Mouse (Mus musculus) lung, postnatal 10 days (tissue): ENCODE data around the gene Ttll9.

ENCODE experiments used
- DNase-seq: peaks from one replicate; pipeline ENCODE4 v3.0.0; 2021

Ttll9 gene

DNA sequence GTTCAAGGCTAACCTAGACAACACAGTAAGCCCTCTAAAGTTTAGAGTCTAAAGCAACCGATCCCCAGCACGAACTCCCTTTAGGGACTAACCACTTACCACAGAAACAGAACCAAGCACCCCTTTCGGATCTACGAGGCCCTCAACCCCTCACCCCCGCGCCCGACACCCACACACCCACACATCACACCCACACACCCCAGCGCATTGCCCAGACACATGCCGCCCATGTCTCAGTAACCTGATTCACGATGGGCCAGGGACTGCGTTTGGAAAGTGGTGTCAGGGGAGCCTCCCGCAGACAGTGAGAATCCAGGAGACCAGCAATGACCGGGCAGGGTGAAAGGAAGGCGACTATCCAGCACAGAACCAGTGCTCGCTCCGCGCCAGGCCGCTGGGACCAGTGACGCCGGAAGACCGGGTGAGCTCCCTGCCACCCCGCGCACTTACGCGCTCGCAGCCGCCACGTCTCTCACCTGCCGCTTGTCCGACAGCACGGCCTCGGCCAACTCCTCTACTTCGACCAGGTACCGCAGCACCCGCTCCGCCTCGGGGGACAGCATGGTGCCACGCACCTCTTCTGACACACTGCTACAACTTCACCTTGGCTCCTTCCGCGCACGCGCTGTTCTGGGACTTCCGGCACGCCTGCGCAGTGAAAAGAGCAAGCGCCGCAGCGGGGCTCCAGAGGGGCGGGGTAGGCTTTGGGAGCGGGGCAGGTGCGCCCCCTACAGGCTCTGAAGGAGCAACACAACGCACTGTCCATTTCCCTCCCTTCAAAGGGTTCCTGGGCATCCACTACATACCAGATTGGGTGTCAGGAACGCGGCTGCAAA lies 52.7 kb downstream of the Ttll9 start, which contains the start of gene Pdrg1:
TSS of gene Pdrg1 (minus strand) at position 670 of the 836 bp plus-strand sequence.
- peak; percentile 95 for DNase-seq

DNA sequence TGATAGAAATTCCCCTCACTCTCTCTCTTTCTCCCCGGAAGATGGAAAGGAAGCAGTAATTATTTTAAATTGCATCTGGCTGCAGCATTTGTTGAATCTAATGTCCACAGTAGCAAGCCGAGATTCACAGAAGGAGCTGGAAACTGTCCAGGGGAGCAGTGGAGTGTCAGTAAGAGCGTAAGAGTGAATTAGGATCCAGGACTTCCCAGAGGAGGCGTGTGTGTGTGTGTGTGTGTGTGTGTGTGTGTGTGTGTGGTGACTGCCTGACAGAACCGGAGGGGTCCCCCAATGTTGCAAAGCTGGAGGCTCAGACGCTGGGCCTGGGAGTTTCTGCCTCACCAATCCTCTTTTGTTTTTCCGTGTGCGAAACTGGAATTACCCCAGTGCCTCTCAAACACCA lies 53.5 kb downstream of the Ttll9 start:
- peak; percentile 24 for DNase-seq

DNA sequence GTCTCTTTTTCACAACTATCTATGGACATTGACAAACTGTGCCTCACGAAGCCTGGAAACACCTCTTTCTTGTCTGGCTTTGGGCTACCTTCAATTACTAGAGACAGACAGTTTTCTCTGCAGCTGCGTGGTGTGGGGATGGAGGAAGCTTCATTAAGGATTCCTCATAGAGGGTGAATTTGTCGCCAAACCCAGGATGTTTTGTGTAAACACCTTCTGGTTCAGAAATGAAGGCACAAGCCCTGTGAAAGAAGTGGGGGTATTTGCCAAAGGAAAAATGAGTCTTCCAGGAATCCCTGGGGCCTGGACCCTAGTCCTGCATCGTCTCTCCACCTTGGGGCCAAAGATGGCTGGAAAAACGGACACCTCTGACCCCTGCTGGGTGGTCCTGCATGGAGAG lies 54.5 kb downstream of the Ttll9 start:
- no peak for DNase-seq

DNA sequence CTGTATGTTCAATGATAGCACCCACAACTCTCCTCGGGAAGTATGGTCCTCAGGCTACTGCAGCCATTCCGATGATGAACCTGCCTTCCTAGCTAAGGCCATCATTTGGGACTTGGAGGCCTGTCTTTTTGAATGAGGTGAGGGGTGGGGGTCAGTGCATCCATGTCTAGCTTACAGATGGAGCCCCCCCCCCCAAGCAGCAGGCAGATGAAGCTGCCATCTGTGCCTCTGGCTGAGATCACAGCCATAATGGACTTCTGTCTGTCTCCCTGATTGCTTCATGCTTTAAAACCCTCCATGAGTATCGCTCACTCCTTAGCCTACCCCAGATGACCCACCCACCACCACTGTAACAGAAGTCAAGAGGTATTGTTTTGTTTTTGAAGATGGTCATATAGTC lies 57.1 kb downstream of the Ttll9 start:
- DNase-seq = no peak

DNA sequence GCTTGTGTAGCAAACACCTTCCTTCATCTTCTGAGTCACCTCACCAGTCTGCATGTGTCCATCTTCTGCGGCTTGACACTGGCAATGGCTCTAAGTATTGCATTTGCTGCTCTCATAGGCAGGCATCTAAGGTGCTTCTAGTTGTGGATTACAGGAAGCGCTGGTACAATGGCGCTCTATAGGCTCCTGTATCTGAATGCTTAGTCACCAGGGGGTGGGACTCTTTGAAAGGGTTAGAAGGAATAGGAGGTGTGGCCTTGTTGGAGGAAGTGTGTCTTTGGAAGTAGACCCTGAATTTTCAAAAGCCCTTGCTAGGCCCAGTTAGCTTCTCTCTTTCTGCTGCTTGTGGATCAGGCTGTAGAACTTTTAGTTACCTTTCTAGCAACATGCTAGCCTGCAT lies 58.9 kb downstream of the Ttll9 start:
- DNase-seq = no peak

DNA sequence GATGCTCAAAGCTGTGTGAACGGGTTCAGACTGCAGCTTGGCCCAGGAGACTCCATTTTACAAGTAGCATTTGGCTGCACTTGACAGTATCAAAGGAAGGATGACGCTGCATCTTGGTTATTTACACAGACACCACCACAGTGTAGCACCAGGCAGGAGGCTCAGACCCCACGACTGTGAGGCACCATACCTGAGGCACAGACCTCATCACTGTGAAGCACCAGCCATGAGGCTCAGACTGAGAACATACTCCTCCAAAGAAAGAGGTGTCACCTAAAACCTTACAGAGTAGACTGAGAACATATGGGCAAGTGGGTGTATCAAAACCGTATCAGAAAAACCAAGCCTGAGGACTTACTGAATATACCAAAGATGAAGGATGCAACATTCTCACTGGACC lies 60.6 kb downstream of the Ttll9 start:
- no peak for DNase-seq

DNA sequence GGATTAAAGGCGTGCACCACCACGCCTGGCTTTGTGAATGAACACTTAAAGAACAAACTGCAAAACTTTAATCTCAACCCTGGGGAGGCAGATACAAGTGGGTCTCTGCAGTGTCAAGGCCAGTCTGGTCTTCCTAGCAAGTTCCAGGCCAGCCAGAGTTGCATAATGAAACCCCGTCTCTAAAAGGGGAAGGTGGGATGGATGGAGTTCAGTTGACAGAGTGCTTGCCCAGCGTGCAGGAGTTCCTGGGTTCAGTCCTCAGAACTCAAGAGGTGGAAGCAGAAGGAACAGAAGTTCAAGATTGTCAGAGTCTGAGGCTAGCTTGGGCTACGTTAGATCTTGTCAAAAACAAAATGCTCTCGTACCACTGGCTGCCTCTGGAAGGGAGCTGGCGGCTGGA lies 63.8 kb downstream of the Ttll9 start:
- no peak for DNase-seq

DNA sequence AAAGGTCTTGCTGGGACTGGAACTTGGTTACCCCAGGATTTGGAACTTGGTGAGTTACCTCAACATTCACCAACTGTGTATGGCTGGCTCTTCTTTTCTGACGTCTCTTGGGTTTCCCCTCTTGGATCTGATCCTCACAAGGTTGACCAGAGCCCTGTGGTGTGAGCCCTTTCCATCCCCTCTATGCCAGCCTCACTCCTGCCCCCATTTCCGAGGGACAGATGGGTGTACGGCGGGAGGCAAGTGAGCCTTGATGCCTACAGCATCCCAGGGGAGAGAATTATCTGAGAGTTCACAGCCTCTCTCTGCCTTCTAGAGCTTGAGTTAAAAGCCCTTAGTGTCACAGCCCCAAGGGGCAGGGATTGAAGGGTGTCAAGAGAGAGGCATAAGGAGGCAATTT lies 65.2 kb downstream of the Ttll9 start:
- no peak for DNase-seq

DNA sequence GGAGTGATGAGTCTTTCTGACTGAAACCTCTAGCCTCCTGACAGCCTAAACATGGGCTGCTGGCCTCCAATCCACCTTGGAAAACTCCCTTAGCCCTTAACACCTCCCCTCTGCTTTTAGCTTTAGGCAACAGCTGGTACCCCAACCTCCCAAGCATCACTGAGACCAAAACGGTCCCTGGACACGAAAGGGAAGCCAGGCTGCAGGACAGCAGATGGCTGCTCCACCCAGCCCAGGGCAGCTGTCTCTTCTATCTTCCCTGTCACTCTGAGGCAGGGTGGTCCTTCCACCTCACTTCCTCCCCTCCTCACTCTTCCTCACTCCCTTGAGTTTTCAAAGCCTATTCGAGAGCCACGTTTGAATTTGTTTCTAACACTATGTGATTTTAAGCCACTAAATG lies 68.1 kb downstream of the Ttll9 start:
- DNase-seq = no peak

DNA sequence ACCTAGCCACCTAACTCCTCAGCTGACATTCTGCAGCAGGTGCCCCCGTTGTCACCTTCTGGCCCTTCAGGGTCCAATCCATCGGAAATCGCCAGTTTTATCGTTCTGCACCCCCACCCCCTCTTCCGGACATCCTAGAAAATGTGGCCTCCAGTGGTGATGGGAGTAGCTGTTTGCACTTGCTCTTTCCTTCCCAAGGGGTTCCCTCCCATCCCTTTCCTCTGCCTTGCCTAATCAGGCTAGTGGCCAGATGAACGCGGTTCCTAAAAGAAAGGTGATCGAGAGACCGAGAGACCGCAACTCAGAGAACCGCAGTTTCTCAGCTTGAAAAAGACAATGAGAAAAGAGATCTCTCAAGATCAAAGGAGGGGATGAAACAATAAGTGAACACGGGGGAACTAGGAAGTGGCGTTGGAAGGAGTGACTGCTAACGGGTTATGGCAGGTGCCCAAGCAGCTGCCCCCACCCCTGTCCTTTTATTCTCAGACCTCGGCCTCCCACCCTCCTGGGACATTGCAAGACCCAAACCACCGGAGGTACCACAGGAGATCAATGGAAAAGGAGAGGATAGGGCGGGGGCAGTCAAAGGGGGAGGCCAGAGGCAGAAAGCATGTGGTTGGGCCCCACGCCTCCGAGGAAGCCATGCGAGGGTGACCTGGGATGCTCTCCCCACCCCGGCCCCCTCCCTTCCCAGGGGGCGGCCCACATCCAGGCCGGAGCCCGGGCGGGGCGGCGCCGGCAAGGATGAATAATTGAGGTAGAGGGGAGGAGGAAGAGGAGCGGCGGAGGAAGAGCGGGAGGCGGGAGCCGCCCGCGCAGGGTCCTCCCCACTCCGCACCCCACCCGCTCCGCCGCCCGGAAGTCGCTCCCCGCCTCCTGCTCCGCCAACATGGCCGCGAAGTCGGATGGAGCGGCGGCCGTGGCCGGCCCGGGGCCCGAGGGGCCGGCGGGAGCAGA lies 69.1 kb downstream of the Ttll9 start, which contains the start of gene Xkr7:
TSS of gene Xkr7 (plus strand) at position 727 of the 957 bp plus-strand sequence.
- no peak for DNase-seq

DNA sequence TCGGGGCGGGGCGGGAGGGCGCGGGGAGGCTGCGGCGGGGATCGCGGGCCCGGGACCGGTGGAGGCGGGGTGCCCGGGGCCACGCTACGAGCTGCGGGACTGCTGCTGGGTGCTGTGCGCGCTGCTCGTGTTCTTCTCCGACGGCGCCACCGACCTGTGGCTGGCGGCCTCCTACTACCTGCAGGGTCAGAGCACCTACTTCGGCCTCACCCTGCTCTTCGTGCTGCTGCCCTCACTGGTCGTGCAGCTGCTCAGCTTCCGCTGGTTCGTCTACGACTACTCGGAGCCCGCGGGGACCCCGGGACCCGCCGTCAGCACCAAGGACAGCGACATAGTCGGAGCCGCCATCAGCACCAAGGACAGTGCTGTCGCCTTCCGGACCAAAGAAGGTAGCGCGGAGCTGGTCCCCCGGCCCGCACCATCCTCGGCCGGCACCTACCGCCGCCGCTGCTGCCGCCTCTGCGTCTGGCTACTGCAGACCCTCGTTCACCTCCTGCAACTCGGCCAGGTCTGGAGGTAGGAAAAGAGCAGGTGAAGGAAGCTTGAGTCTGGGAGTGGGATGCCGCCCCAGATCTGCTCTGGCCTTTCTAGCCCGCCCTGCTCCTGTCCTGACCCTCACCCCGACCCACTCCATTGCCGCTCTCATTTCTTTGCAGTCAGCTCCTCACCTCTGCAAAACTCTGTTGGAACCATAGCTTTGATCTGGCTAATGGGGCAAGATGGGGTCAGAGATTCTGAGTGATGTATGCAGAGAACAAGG lies 70.0 kb downstream of the Ttll9 start:
- peak; percentile 89 for DNase-seq

DNA sequence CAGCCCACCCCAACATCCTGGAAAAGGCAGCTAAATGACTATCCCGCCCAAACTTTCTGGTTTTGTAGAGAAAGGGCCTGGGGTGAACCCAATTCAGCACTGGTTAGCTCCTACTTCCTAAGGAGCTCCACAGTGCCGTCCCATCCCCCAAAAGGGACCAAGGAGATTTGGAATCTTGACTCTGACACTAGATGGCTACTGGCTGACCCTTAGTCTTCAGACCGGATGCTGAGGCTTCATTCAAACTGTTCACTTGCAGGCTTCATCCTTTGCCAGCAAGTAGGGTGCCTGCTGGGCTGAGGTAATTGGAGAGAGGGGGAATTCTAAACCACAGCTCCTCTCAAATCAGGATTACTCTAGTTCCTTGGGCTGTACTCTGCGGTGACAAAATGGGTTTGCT lies 70.7 kb downstream of the Ttll9 start:
- DNase-seq = no peak

DNA sequence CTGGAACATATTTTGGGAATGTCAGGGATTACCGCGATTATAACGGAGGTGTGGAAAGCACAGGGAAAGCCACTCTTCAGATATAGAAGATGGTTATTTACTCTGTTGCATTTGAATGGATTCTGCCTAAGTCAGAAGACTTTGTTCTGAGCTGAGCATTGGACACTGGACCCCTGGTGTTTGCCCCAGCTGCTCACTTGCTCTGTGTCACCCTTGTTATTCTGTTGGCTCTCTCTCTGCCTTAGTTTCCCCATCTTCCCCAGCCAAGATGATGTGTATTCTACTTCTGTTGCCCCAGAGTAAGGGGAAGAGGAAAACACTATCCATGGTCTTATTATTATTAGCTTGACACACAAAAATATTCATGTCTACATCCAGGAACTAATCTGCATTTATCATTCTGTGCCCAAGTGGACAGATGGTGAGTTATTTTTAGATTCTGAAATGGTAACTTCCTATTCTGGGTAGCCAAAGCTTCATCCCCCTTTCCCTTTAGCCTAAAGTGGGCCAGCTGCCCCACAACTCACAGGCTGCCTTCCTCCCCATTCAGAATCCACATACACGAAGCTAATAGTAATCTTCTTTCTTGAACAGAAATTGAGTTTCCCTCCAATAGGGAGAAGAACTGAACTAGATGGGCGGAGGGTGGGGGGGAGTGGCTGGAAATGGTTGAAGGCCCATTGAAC lies 71.4 kb downstream of the Ttll9 start:
- DNase-seq = no peak

DNA sequence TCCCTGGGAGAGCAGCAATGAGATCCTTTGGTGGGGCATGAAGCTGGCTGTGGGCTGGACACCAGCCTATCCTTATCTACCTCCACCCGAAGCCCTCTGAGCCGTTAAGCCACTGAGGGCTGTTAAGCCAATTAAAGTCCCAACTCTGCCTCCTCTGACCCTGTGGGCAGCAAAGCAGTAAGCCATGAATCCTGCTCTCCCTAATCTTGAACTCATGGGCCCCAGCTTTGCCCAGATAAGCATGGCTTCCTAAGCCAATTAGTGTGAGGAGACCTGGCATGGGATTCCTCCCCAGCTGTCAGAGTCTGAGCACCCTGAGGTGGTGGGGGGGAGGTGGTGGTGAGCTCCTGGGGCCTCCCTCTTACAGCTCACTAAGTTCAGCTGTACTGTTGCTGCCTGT lies 74.4 kb downstream of the Ttll9 start:
- no peak for DNase-seq

DNA sequence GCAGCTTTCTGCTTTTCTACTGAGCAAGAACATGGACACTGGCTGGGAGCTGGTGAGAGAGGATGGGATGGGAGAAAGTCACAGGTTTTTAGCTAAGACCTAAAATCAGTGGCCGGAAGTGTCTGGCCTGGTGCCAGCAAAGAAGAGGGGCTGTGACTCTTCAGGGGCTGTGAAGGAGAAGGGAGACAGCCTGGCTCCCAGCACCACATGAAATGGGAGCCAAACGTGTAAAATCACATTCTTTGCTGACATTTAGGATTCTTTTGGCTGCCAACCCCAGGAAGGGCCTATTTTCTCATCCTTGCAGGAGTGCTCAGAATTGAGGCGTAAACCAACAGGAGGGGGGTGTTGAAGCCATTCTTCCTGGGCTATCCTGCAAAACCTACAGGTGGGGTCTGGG lies 81.6 kb downstream of the Ttll9 start:
- DNase-seq = no peak

DNA sequence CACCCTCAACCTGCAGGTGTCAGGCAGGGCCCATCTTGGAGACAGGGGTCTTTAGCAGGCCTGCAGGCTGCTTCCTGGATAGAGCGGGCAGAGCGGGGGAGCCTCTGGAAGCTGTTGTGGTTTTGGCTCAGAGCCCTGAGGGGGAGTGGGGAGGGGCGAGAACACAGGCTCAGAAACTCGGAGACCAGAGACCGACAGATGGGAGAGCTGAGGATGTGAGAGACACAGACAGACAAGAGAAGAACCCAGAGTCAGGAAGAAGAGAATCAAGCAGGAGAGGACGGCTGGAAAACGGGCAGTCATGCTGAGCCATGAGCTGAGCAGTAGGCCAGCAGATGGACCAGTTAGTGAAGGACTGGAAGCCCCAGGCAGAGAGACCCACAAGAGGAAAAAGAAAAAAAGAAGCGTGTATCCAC lies 83.6 kb downstream of the Ttll9 start:
- no peak for DNase-seq

DNA sequence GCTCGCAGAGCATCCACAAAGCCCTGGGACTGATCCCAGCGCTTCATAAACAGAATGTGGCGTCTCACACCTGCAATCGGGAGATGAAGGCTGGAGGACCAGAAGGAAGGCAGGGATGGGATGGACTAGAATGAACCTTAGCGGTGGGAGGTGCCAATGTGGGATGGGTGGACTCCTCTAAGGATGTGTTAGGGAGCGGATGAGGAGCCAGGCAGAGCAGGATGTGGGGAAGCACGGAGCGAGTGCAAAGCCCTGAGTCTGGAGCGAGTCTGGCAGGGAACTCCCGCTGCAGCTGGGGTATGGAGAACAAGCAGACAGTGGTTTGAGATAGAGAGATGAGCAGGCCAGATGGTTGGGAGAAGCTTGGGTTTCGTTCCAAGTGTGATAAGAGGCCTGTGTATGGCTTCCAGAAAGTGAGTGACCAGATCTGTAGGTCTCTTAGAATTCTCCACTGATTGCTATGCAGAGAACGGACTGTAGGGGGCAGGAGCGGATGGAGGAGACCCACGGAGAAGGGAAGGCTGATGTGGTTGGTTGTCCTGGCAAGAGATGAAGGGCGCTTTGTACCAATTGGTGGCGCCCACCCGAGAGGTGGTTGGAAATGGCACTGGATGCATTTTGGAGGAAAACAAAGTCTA lies 85.7 kb downstream of the Ttll9 start:
- DNase-seq = peak; percentile 75

DNA sequence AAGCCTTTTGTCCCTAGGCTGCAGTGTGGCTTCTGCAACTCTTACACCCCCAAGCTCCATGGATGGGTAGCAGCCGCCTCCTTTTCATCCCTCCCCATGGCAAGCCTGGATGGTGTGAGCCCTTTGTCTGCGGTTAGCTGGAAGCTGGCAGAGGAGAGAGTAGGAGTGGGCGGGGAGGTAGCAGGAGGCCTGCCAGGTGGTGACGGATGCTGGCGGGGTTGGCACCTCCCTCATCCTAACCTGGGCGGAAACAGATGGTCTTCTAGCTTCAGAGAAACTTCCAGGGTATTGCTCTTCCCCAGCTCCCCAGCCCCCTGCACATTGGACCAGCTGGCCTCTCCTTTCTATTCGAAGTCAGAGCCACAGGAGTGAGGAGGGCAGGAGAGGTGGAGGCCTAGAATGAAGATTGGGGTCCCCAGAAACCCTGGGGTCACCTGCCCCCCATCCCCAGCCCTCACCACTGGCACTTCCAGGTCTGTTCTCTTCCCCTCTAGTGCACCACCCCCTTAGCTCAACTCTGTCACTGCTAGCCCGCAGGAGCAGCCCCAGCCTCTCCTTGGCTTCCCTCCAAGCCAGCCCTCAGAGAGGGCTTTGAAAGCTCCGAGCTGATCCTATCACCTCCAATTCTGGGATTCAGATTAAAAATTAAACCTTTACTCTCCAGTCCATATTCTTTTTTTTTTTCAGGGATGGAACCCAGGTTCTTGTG lies 87.2 kb downstream of the Ttll9 start:
- DNase-seq = no peak

DNA sequence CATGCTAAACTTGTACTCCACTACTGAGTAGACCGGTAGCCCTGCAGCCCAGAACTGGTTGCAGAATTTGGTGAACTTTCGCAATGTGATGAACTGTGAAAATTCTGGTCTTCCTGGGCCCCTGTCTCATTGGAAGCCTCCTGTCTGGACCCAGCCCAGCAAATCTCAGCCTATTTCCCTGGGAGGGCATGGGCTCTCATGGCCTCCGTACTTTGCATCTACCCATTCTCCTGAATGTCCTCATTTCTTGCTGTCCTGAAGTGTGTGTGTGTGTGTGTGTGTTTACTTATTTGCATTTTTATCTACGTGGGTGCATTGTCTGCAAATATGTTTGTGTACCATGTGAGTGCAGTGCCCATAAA lies 87.7 kb downstream of the Ttll9 start:
- DNase-seq = no peak

DNA sequence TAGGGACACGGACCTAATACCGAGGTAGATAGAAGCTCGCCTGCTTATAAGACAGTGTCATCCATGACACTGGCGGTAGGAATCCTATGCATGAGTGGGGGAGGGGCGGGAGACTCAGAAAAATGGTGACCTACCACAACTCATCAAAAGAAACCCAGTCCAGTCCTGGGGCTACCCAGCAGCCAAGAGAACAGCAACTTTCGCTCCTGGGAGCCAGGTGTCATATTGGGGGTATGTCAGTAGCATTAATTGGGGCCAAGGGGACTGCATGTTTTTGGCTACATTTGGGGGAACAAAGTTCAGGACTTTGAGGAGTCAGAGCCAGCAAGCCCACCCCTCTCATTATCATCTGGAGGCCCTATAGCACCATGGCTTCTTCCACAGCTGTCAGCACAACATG lies 88.8 kb downstream of the Ttll9 start:
- no peak for DNase-seq

DNA sequence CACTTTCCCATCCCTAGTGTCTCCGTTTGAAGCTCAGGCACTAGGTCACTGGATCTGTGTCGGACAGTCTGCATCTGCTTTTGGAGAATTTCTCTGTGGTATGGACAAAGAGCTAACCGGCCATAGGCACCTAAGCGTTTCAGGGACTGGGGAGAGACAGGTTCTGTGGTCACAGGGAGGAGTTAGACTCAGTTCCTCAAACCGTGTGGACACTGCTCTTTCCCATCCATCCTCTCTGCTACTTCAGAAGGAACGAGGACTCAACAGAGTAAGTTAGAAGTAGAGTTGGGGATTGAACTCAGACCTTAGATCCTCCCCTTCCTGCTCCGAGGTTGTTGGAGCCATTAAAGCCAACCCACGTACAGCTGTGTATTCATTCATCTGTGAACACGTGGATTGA lies 89.3 kb downstream of the Ttll9 start:
- no peak for DNase-seq
